Mouse (Mus musculus) R1 (cell line): Measurements from ENCODE around the gene Smim5.
A peak's percentile ranks its signal among the peaks of the same experiment; 100 is the strongest.

Experiments
- DNase-seq: peaks from one replicate; pipeline ENCODE4 v3.0.0-alpha.2; 2018; ENCODE audit warnings: low read depth, low spot score

Smim5 gene

DNA sequence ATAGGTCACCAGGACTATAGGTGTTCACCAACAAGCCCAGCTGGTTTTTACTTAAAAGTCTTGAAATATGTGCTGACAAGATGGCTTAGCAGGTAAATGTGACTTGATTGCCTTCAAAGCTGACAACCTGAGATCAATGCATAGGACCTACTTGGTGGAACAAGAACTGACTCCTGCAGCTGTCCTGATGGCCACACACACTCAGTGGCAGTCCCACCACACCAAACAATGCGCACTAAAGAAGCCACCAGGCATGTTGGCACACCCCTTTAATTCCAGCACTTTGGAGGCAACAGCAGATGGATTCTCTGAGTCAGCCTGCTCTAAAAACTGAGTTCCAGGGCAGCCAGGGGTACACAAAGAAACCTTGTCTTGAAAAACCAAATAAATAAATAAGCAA is 22.2 kb downstream of the Smim5 start:
- no peak for DNase-seq

DNA sequence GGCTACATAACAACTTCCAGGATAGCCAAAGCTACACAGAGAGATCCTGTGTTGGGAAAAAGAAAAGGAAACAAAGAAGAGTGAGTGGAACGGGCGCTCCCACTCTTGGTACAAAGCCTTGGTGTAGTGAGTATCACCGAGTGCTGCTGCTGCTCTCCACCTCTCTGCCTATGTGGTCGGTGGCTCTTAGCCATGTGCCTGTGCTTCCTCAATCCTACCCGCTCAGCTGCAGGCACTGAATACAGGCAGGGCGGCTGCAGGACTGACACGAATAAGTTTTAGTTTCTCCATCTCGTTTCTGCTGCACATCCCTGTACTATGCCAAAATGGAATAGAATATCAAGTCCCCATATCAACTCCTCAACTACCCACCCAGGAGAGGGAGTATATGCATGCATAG is 29.3 kb downstream of the Smim5 start:
- DNase-seq: no peak

GRCm38 (mm10) chr11:115929818-115930217 is 30.1 kb downstream of the Smim5 start:
- DNase-seq: no peak

DNA sequence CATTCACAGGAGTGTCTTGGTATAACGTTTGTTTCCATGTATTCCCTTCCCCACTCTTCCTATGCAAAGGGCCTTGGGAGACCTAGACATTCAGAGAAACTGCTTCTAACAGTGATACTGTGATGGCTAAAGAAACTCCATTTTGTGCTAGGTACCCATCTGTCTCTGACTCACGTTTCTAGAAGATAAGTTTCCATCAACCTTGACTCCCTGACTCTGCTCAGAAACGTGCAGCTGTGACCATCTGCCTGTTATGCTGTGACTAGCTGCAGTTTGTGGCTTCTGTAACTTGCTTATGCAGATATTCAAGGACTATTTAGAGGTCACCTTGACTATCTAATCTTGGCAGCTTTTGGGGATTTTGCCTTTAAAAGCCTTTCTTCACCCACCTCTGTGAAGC is 31.5 kb downstream of the Smim5 start:
- no peak for DNase-seq

GRCm38 (mm10) chr11:115933108-115933746 is 33.5 kb downstream of the Smim5 start, which contains the start of the genes Sap30bp and Recql5:
Sap30bp (plus strand) TSS chr11:115933282.
Recql5 (minus strand) TSS chr11:115933477.
- peak; percentile 99 for DNase-seq

GRCm38 (mm10) chr11:115933747-115934110 is 34.0 kb downstream of the Smim5 start:
- DNase-seq: no peak

DNA sequence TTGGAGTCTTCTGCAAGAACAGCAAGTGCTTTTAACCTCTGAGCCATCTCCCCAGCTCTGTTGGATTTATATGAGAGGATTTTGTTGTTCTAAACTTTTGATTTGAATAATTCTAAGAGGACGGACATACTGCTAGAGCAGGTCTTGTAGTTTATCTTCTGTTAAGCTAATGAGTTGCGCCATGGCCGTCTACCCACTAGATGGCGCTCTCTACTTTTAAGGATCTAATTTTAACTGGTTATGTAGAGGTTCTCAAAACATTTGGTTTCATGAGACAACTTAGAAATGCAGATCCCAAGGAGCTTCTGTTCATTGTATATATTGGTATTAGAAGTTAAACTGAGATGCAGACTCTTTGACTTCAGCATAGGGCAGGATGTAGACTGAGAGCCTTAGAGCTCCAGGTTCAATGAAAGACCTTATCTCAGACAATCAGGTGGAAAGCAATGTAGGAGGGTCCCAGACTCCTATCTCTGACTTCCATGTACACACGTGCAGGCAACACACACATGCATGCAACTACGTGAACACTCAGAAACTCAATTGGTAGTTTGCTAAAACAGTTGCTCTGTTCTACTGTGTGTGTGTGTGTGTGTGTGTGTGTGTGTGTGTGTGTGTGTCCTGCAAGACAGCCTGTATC is 40.0 kb downstream of the Smim5 start:
- DNase-seq: peak; percentile 71

DNA sequence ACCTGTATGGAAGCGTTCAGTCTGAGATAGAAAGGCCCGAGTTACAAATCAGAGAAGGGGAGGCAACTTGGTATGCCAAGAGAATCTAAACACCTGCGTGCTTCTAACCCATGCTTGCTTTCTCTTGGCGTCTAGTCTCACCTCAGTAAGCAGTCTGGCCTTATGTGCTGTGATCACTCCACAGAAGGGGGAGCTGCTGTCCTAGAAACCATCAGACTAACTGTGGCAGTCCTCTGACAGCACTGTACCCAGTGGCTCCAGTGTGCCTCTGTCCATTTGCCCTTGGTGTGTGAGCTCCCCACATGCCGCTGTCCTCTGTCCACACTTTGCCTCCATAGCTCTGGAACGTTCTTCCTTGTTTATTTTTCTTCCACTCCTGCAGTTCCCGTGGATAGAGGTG is 42.2 kb downstream of the Smim5 start:
- DNase-seq: peak; percentile 17

DNA sequence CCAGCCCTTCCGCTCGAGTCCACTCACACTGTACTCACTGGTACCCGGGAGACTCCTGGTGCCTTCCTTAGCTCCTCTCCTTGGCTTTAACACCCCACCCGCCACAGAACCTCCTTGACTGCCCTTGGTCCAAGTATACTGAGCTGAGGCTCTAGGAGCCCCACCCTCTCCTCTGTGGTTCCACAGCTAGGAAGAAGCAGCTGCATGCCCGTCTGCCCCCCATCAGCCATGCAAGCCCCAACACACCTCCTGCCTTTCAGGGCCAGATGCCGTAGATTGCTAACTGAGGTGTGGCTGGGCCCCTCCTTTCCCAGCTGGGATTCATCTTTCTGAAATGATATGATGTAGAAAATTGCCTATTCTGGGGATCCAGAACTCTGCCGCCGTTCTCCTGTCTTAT is 45.5 kb downstream of the Smim5 start:
- peak; percentile 94 for DNase-seq

GRCm38 (mm10) chr11:115946221-115946828 is 46.6 kb downstream of the Smim5 start:
- DNase-seq: peak; percentile 75

- DNase-seq: no peak
Observed at GRCm38 (mm10) chr11:115948316-115948715, 48.5 kb downstream of the Smim5 start.

GRCm38 (mm10) chr11:115950719-115951118 is 51.0 kb downstream of the Smim5 start:
- no peak for DNase-seq

GRCm38 (mm10) chr11:115954712-115955111 is 54.9 kb downstream of the Smim5 start:
- peak; percentile 49 for DNase-seq

DNA sequence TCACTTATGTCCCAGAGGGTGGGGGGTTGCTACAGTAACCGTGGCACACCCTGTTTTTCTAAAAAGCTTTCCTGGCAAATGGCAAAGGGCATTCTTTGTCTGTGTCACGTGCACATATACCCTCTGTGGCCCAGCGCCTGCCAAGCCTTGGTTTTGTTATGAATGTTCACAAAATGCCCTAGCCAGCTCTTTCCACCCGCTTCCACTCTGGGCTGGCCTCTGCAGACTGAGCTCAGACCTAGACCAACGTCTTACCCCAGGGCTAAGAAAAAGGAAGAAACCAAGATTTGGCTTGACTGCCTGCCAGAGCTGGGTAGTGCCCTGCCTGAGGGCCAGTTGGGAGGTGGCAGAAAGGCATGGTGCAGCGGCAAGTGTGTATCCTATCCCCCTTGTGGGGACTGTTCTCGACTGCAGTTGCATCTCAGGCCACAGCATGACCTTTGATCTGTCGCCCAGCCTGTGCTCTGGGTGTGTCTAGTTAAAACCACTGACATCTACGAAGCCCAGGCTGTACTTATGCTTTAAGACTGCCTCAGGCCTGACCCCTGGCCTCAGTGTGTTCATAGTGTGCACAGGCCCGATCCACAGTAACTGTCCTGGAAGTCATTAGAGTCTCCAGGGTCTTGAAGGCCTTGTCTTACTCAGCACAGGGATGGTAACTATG is 55.6 kb downstream of the Smim5 start:
- peak; percentile 33 for DNase-seq
